Comparison of ENCODE assay signal across 8 mouse cellular contexts in the genomic region with DNA sequence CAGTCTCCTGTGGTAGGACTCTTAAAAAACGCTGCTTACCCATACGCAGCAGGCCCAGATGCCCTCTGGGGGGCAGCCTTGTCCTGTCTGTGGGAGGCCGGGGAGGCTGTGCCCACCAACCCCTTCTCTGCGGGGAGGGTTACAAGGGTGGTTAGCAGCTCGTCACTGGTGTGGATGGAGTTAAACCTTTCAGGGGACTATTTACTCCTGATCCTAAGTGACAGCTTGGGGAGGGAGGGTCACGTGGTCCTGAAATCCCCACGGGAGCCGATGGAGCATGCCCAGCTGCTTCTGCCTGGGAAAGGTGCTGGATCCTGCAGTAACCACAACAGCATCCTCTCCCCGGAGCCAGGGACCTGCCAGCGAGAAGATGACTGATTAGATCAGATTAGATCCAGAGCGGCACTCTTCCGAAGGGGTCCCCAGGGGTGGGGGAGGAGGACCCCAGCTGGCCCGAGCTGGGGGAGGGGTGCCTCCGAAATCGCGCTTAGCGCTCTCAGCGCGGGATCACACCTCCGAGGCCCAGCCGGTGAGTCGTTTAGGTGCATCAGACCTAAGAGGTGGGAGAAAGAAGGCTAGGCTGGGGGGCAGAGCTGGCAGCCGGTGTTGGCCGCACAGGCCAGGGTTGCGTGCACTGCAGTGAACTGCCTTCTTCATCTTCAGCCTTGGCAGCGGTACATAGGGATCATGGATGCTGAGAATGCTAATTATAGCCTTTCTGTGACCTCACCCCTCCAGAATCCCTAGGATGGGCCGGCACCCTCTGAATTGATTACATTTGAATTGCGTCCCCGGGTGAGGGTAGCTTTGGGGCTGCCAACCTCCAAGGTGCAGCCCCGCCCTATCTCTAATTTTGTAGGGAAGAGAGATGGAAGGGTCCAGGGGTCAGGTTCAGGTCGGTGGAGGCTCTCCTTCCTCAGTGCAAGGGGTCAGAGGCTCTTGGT. TPM values are rescaled to one million over a fixed set of nuclear protein-coding genes. Genes with fewer than 3 reads are reported as not detected.
DNase-seq lines count a peak whose midpoint lies in the region; ATAC-seq lines count a peak whose summit lies in the region.

No protein-coding gene starts in this region.

- H3K4me3 ChIP-seq in hindbrain, embryonic 14.5 days (replicated peaks; ENCODE audit: low read length) = peak overlapping the region; percentile 49

- peak overlapping the region; percentile 98 for H3K27ac ChIP-seq in hindbrain, embryonic 14.5 days

- H3K4me1 ChIP-seq in hindbrain, embryonic 14.5 days (replicated peaks; ENCODE audit: control insufficient read depth, insufficient read depth, low read length) = peaks cover 11% of the 10 kb centered on the region

- under 1% methylated on average over 31 of the region's 31 CpGs for WGBS in hindbrain, embryonic 14.5 days

- no peaks in the 10 kb centered on the region for H3K27me3 ChIP-seq in hindbrain, embryonic 14.5 days (ENCODE audit: control insufficient read depth, insufficient read depth, low read length)

- peak; percentile 62 for DNase-seq in T-cell, adult 2 months (ENCODE audit: low spot score)
- peak; percentile 83 to 88 for DNase-seq in cerebellum, postnatal 14 days
- peak; percentile 79 to 87 for DNase-seq in frontal cortex, postnatal 36 days (ENCODE audit: low spot score in 2 of 2)
- DNase-seq in hindbrain, embryonic 14.5 days (ENCODE audit: low spot score) = peak; percentile 87
- DNase-seq in left cerebral cortex, adult 11 months (ENCODE audit: low spot score) = peak; percentile 82
- peak; percentile 46 for DNase-seq in lung, postnatal 25 days (ENCODE audit: low spot score)
- peak; percentile 91 to 93 for DNase-seq in right cerebral cortex, postnatal 10 days (ENCODE audit: low spot score in 2 of 2)

- H3K9me3 ChIP-seq in hindbrain, embryonic 14.5 days (ENCODE audit: control insufficient read depth, low read length) = no peaks in the 10 kb centered on the region

- H3K9ac ChIP-seq in hindbrain, embryonic 14.5 days = peak overlapping the region; percentile 82

- peak; percentile 87 for ATAC-seq in hindbrain, embryonic 14.5 days (ENCODE audit: low FRiP score)
- ATAC-seq in activated CD4-positive, CD25-positive, alpha-beta regulatory T cell, adult 4 months = no peak

- no peaks in the 10 kb centered on the region for H3K36me3 ChIP-seq in hindbrain, embryonic 14.5 days (replicated peaks; ENCODE audit: control insufficient read depth, insufficient read depth)

- peak overlapping the region; percentile 86 for H3K4me2 ChIP-seq in hindbrain, embryonic 14.5 days (replicated peaks)

RNA-seq across cellular contexts. Expression of gene Plekha6, which starts 17.3 kb away (rescaled TPM):
- 21.4 and 22.2 TPM in 2 replicates for polyA plus RNA-seq in hindbrain, embryonic 14.5 days (2014; fragmentation: Nextera tagmentation; extraction: Ambion mirVana)
- under 1 TPM in 1 of 2 experiments, not detected in 1; 0.06 TPM for polyA plus RNA-seq in activated CD4-positive, CD25-positive, alpha-beta regulatory T cell, adult 4 months (2017; shearing (Covaris generic))

RNA-seq across cellular contexts. Expression of gene Ppp1r15b, which starts 50.4 kb away (rescaled TPM):
- 29.6 and 36.0 TPM in 2 replicates for polyA plus RNA-seq in hindbrain, embryonic 14.5 days (2014; fragmentation: Nextera tagmentation; extraction: Ambion mirVana)
- 10 to 100 TPM; 21.7 to 22.4 TPM for polyA plus RNA-seq in activated CD4-positive, CD25-positive, alpha-beta regulatory T cell, adult 4 months (2017; shearing (Covaris generic))

Comparison
In these comparisons a context has a peak if more than half of its experiments do, and no peak if none do; other contexts are left out.
1. RNA of gene Plekha6, which starts 17.3 kb away (polyA plus RNA-seq): 21.4 to 22.2 TPM in hindbrain, embryonic 14.5 days; 0.06 TPM in activated CD4-positive, CD25-positive, alpha-beta regulatory T cell, adult 4 months; every median in the first group is over 10 times any median in the second.
2. Peak in every context shown above with its lines, with median percentiles within 50 percentile points of each other: DNase-seq.